Mouse (Mus musculus) lung, embryonic 16.5 days (tissue): ENCODE data around the gene Gm13277. TPM values are rescaled to one million over a fixed set of nuclear protein-coding genes. Genes with fewer than 3 reads are reported as not detected.
"Not testable (repeated sequence)": the region's sequence is repeated elsewhere in the genome, so short reads cannot be mapped to it uniquely, and the experiment has no call there.

Experiments
- ATAC-seq: fragments of 200-750 bp; cut with Nextera tagmentation; 2 replicates; pipeline ENCODE4 v1.8.0; 2017; ENCODE audit warnings: low read depth, mild to moderate bottlenecking, moderate library complexity
- H3K27ac ChIP-seq: fragments of 300-500 bp; sonication (generic); 2 replicates; pipeline ENCODE4 v1.5.1; 2014; ENCODE audit warnings: mild to moderate bottlenecking, control low read depth, low read length
- H3K27me3 ChIP-seq: fragments of 300-500 bp; sonication (generic); 2 replicates; pipeline ENCODE4 v1.6.1; 2014; ENCODE audit warnings: low read depth, low read length, mixed read lengths; ENCODE audit not compliant: control insufficient read depth, insufficient read depth
- H3K36me3 ChIP-seq: fragments of 300-500 bp; sonication (generic); 2 replicates; pipeline ENCODE4 v1.6.1; 2014; ENCODE audit warnings: low read length; ENCODE audit not compliant: control insufficient read depth, insufficient read depth
- H3K4me1 ChIP-seq: fragments of 300-500 bp; sonication (generic); replicated peaks from 2 replicates; pipeline ENCODE4 v1.6.1; 2014; ENCODE audit warnings: low read length, mixed read lengths; ENCODE audit not compliant: control insufficient read depth, insufficient read depth
- H3K4me2 ChIP-seq: fragments of 300-500 bp; sonication (generic); 2 replicates; pipeline ENCODE4 v1.6.1; 2014; ENCODE audit warnings: low read depth, low read length, control low read depth
- H3K4me3 ChIP-seq: fragments of 300-500 bp; sonication (generic); 2 replicates; pipeline ENCODE4 v1.5.1; 2014; ENCODE audit warnings: mild to moderate bottlenecking, low read length, control low read depth
- H3K9ac ChIP-seq: fragments of 300-500 bp; sonication (generic); 2 replicates; pipeline ENCODE4 v1.6.1; 2014; ENCODE audit warnings: low read length, control low read depth
- H3K9me3 ChIP-seq: fragments of 300-500 bp; sonication (generic); 2 replicates; pipeline ENCODE4 v1.6.1; 2016; ENCODE audit warnings: low read length; ENCODE audit not compliant: control insufficient read depth
- WGBS: fragments of 180-500 bp; shearing (Covaris S2); extraction: QIAGEN DNeasy Blood & Tissue Kit; methylation state at CpG from one replicate; pipeline ENCODE4 v1.1.7; 2014; 5-methylcytosine and 5-hydroxymethylcytosine counted together
- polyA plus RNA-seq: library from polyadenylated mRNA; unstranded; fragments of >200 nt; fragmentation: Nextera tagmentation; extraction: Ambion mirVana; gene quantifications from 2 replicates; pipeline ENCODE4 v1.2.1, GENCODE M21; 2015

The Gm13277 gene
- polyA plus RNA-seq, 1 experiment from 2014 or later: not detected

DNA sequence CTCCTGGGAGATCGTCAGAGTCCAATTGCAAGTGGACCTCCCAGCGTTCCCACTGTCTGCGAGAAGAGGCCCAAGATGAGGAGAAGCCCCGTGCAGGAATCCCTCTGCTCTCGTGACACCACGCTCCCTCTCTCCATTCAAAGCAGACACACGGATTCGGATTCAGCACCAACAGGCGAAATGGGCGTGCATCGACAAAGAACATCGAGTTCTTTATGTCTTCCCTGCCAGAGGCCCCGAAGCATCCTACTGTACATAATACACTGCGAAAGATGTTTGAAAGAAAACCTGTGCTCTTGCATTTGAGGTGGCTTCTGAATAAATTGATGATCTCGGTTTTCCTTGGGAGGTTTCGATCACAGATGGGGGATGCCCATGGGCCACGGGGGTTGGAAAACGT, 8.1 kb upstream of the Gm13277 start:
- H3K27ac ChIP-seq, H3K27me3 ChIP-seq, H3K36me3 ChIP-seq, H3K4me2 ChIP-seq, H3K4me1 ChIP-seq, H3K9me3 ChIP-seq, H3K9ac ChIP-seq, ATAC-seq, H3K4me3 ChIP-seq: not testable (repeated sequence)
- 42% methylated on average over 12 of the region's 18 CpGs for WGBS

DNA sequence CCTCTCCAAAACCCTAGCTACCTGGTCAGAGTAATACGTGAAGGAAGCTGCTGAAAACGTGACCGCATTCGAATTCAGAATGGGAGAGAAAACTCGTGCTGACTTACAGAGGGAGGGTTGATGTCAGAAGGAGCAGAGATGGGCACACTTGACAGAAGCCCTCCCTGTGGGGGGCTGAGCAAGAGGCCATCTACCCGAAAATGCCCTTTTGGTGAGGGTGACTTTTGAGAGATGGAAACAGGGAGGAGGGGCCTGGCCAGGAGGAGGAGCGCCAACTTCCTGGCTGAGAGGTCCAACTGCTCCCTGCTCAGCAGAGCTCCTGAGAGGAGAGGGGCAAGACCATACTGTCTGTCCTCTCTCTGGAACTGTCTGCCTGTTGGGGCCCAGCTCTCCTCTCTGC, 6.6 kb upstream of the Gm13277 start, which contains the start of gene Ifnz:
TSS of gene Ifnz (plus strand) at position 301 of the 400 bp plus-strand sequence.
- H3K27me3 ChIP-seq, H3K9ac ChIP-seq, H3K36me3 ChIP-seq, H3K9me3 ChIP-seq, ATAC-seq, H3K4me1 ChIP-seq: not testable (repeated sequence)
- H3K4me3 ChIP-seq: peak within 1 kb of the TSS; percentile 37
- 0 out of 2 replicates have a peak within 1 kb of the TSS, but pooled peaks have one; percentile 22 for H3K4me2 ChIP-seq
- H3K27ac ChIP-seq: peak within 1 kb of the TSS; percentile 57; the same call in 1 of the 2 replicates
- WGBS: 11% methylated on average over 3 of the region's 7 CpGs

DNA sequence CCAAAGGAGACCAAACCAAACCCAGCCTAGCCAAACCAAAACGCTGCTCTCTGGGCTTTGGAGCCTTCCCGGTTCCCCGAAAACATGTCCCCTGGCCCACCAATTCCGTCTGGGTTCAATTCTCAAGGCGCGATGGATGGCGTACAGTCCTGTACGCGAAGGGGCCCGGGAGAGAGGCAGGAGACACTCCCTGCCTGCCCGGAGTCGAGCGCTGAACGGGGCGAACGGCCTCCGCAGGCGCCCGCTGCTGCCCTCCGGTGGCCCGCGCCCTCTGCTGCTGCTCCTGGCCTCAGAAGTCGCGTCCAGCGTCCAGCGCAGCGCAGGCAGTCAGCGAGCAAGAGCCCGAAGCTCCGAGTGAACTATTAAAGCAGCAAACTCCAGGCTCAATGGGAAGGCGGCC, 6.1 kb upstream of the Gm13277 start:
- H3K4me2 ChIP-seq: 0 out of 2 replicates have a peak overlapping the region, but pooled peaks have one; percentile 22
- not testable (repeated sequence) for ATAC-seq, H3K9ac ChIP-seq, H3K4me1 ChIP-seq, H3K27me3 ChIP-seq, H3K36me3 ChIP-seq, H3K9me3 ChIP-seq
- WGBS: 0% methylated on average over 3 of the region's 31 CpGs
- H3K4me3 ChIP-seq: peak overlapping the region; percentile 37
- H3K27ac ChIP-seq: peak overlapping the region; percentile 57; the same call in 1 of the 2 replicates

DNA sequence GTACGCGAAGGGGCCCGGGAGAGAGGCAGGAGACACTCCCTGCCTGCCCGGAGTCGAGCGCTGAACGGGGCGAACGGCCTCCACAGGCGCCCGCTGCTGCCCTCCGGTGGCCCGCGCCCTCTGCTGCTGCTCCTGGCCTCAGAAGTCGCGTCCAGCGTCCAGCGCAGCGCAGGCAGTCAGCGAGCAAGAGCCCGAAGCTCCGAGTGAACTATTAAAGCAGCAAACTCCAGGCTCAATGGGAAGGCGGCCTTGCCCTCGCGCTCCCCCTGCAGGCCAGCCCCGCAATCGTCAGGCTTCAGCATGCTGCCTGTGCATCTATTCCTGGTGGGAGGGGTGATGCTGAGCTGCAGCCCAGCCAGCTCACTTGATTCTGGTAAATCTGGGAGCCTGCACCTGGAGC, 3.0 kb upstream of the Gm13277 start, which contains the start of gene Gm13276:
TSS of gene Gm13276 (plus strand) at position 301 of the 400 bp plus-strand sequence.
- WGBS: no CpG with 5 or more reads among the region's 27 CpGs
- not testable (repeated sequence) for ATAC-seq, H3K4me2 ChIP-seq, H3K27me3 ChIP-seq, H3K9ac ChIP-seq, H3K9me3 ChIP-seq, H3K27ac ChIP-seq, H3K4me1 ChIP-seq, H3K36me3 ChIP-seq, H3K4me3 ChIP-seq

DNA sequence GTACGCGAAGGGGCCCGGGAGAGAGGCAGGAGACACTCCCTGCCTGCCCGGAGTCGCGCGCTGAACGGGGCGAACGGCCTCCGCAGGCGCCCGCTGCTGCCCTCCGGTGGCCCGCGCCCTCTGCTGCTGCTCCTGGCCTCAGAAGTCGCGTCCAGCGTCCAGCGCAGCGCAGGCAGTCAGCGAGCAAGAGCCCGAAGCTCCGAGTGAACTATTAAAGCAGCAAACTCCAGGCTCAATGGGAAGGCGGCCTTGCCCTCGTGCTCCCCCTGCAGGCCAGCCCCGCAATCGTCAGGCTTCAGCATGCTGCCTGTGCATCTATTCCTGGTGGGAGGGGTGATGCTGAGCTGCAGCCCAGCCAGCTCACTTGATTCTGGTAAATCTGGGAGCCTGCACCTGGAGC, 2.8 kb downstream of the Gm13277 start, which contains the start of gene Gm13278:
TSS of gene Gm13278 (plus strand) at position 301 of the 400 bp plus-strand sequence.
- H3K36me3 ChIP-seq, H3K9me3 ChIP-seq, H3K4me2 ChIP-seq, H3K27ac ChIP-seq, H3K27me3 ChIP-seq, H3K4me3 ChIP-seq, H3K9ac ChIP-seq, ATAC-seq, H3K4me1 ChIP-seq: not testable (repeated sequence)
- WGBS: no CpG with 5 or more reads among the region's 28 CpGs

DNA sequence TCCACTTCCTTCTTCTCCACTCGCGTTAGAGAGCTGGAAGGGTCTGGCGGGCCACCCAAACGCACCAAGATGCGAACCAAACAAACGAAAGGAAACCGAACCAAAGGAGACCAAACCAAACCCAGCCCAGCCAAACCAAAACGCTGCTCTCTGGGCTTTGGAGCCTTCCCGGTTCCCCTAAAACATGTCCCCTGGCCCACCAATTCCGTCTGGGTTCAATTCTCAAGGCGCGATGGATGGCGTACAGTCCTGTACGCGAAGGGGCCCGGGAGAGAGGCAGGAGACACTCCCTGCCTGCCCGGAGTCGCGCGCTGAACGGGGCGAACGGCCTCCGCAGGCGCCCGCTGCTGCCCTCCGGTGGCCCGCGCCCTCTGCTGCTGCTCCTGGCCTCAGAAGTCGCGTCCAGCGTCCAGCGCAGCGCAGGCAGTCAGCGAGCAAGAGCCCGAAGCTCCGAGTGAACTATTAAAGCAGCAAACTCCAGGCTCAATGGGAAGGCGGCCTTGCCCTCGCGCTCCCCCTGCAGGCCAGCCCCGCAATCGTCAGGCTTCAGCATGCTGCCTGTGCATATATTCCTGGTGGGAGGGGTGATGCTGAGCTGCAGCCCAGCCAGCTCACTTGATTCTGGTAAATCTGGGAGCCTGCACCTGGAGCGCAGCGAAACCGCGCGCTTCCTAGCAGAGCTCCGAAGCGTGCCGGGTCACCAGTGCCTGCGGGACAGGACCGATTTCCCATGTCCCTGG, 5.7 kb downstream of the Gm13277 start, which contains the start of gene Gm13275:
TSS of gene Gm13275 (plus strand) at position 552 of the 740 bp plus-strand sequence.
- not testable (repeated sequence) for H3K4me3 ChIP-seq, H3K36me3 ChIP-seq, H3K4me2 ChIP-seq, H3K27me3 ChIP-seq, H3K4me1 ChIP-seq, H3K27ac ChIP-seq, ATAC-seq, H3K9me3 ChIP-seq, H3K9ac ChIP-seq
- WGBS: 0% methylated on average over 8 of the region's 52 CpGs

- not testable (repeated sequence) for H3K9me3 ChIP-seq, H3K36me3 ChIP-seq, H3K9ac ChIP-seq, H3K4me2 ChIP-seq, H3K4me3 ChIP-seq, H3K27me3 ChIP-seq, H3K27ac ChIP-seq, ATAC-seq, H3K4me1 ChIP-seq
- WGBS: no CpG with 5 or more reads among the region's 28 CpGs
These were observed 8.7 kb downstream of the Gm13277 start, which contains the start of gene Gm13279 for GRCm38 (mm10) chr4:88797097-88797496. Gene Gm13279, plus strand, starts transcription at chr4:88797397.

DNA sequence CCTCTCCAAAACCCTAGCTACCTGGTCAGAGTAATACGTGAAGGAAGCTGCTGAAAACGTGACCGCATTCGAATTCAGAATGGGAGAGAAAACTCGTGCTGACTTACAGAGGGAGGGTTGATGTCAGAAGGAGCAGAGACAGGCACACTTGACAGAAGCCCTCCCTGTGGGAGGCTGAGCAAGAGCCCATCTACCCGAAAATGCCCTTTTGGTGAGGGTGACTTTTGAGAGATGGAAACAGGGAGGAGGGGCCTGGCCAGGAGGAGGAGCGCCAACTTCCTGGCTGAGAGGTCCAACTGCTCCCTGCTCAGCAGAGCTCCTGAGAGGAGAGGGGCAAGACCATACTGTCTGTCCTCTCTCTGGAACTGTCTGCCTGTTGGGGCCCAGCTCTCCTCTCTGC, 10.9 kb downstream of the Gm13277 start, which contains the start of gene Gm13285:
TSS of gene Gm13285 (plus strand) at position 301 of the 400 bp plus-strand sequence.
- 6% methylated on average over 2 of the region's 7 CpGs for WGBS
- not testable (repeated sequence) for ATAC-seq, H3K27ac ChIP-seq, H3K9ac ChIP-seq, H3K27me3 ChIP-seq, H3K4me3 ChIP-seq, H3K36me3 ChIP-seq, H3K4me2 ChIP-seq, H3K4me1 ChIP-seq, H3K9me3 ChIP-seq

- not testable (repeated sequence) for H3K27ac ChIP-seq, H3K4me2 ChIP-seq, H3K4me3 ChIP-seq, H3K9ac ChIP-seq, H3K27me3 ChIP-seq, H3K36me3 ChIP-seq, H3K9me3 ChIP-seq, ATAC-seq, H3K4me1 ChIP-seq
- no CpG with 5 or more reads among the region's 29 CpGs for WGBS
These were observed 14.5 kb downstream of the Gm13277 start, which contains the start of gene Gm13287 for GRCm38 (mm10) chr4:88802954-88803353. Gene Gm13287, plus strand, starts transcription at chr4:88803254.
